Mouse (Mus musculus) megakaryocyte progenitor cell, adult 5-6 weeks (primary cell): ENCODE measurements around the gene Btbd2. TPM values are rescaled to one million over a fixed set of nuclear protein-coding genes. Genes with fewer than 3 reads are reported as not detected.

Experiments
- ATAC-seq: replicated peaks from 2 replicates; pipeline ENCODE4 v1.8.0; 2016; ENCODE audit warnings: mild to moderate bottlenecking, moderate TSS enrichment, inconsistent platforms; ENCODE audit not compliant: poor library complexity
- total RNA-seq, 2 experiments: library from RNA; stranded (forward) in 1 of 2; stranded (reverse) in 1 of 2; fragments of 157-497, 149-512 nt in 1 of 2; fragments of 200-1000 nt in 1 of 2; gene quantifications; 2 replicates each; pipeline versions ENCODE4 v1.2.3 to v1.2.4; 2015 to 2017

Gene Btbd2
- total RNA-seq (2015) (10.5 and 13.2 TPM in 2 replicates), total RNA-seq (2017) (19.9 and 25.7 TPM in 2 replicates)

DNA sequence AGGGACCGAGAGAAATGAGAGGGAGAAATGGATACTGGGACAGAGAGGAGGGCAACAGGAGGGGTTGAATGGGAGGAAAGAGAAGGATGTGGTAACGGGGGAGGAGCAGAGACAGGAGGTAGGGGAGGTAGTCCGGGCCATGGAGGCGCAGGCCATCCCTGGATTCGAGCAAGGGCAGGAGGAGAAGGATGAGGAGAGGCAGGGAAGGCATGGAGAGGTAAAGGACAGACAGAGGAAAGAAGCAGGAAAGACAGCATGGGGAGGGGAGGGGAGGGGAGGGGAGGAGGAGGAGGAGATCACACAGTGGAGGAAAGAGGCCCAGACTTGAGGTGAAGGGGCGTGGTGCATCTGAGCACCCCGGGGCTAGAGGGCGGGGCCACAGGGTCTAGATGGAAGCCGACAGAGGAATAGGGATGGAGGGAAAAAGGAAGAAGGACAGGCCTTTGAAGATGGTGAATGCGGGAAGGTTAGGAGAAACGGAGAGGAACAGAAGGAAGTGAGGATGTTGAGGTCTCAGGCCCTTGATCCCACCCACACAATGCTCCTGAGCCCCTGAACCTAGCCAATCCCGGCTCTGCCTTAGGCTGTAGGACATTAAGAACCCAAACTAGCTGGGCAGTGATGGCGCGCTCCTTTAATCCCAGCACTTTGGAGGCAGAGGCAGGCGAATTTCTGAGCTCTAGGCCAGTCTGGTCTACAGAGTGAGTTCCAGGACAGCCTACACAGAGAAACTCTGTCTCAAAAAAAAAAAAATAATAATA, at the start of gene Btbd2:
TSS of gene Btbd2 (minus strand) at position 209 of the 761 bp plus-strand sequence.
- ATAC-seq = no peak

DNA sequence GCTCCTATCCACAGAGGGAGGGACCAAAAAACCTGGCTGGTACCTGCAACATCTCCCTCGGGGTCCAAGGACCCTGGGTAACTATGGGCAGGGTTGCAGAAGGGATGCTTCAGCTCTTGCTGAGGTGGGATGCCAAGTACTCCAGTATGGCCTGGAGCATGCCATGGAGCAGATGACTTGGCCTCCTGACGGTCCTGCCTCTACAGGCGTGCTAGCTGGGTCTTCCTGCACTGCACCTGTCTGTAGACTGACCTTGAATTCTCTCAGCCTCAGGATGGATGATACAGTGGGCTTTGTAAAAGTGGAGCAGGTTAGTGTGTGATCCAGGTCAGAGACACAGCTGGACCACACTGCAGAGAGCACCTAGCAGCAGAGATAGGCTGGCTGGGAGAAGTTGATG, 48.6 kb upstream of the Btbd2 start:
- ATAC-seq = no peak

DNA sequence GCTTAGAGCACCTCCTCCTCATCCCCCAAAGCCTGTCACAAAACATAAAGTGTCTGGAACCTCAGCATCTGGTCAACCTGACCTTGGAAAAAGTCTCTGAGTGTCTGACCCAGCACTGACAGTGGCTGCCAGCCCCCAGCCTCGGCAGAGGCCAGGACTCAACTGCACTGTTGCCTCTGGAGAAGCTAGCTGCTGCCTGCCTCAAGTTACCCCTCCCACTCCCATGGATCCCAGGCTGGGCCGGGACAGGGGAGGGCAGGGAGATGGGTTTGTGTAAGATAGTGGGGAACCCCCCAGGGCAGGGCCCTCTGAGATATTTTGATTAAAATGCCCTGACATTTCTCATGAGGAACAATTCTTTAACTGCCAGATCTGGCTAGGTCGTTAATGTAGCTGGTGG, 48.2 kb upstream of the Btbd2 start:
- ATAC-seq = no peak

DNA sequence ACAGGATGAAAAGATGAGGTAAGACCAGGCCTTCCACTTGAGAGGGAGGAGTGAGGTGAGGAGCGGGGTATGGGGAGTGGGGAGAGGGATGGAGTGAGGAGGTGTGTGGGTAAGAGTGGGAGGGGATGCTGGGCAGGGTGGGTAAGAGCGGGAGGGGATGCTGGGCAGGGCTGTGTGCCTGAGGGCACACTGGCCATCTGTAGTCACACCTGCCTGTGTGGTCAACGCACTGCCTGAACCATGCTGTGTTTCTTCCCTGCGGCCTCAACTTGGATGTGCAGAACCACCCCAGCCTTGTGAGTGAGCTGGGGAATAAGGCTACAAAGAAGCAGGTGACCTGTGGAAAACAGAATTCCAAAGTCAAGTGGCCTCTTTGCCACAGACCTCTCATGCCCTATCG, 47.5 kb upstream of the Btbd2 start:
- ATAC-seq = no peak

- ATAC-seq = no peak
These were observed 46.8 kb upstream of the Btbd2 start for GRCm38 (mm10) chr10:80703643-80704042.

DNA sequence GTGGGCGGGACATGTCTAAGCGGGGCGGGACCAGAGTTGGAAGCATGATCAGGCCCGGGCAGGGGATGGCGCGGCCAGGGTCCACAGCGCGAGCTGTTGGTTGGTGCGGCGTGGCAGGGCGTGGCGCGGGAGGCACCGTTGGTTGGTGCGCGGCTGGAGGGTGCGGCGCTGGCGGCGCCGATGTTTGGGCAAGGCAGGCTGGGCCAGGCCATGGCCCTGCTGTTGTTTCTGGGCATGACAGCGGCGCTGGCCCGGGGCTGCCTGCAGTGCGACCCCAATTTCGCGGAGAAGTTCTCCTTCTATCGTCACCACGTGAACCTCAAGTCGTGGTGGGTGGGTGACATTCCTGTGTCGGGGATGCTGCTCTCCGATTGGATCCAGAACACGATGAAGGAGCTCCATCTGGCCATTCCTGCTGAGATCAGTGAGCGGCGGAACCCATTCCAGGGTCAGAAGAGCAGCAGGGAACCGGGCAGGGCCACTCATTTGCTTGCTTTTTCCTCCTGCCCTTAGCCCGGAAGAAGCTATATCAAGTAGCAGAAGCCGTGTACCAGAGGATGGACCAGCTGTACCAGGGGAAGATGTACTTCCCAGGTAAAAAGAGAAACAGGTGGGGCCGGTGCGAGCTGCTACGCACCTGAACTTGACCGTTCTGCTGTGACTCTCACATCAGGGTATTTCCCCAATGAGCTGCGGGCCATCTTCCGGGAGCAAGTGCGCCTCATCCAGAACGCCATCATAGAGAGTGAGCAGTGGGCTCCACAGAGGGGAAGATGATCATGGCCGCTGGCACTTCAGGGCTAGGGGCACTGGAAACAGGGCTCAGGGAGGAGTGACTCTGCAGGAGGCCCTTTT, 45.9 kb upstream of the Btbd2 start:
- ATAC-seq = peak; percentile 63

GRCm38 (mm10) chr10:80701721-80702535, 45.1 kb upstream of the Btbd2 start, which contains the start of the genes Mob3a and Izumo4:
Gene Mob3a, minus strand, starts transcription at chr10:80701977.
Gene Izumo4, plus strand, starts transcription at chr10:80702184.
- ATAC-seq = peak; percentile 76

GRCm38 (mm10) chr10:80700732-80701131, 43.9 kb upstream of the Btbd2 start:
- no peak for ATAC-seq

GRCm38 (mm10) chr10:80700038-80700504, 43.2 kb upstream of the Btbd2 start:
- no peak for ATAC-seq

DNA sequence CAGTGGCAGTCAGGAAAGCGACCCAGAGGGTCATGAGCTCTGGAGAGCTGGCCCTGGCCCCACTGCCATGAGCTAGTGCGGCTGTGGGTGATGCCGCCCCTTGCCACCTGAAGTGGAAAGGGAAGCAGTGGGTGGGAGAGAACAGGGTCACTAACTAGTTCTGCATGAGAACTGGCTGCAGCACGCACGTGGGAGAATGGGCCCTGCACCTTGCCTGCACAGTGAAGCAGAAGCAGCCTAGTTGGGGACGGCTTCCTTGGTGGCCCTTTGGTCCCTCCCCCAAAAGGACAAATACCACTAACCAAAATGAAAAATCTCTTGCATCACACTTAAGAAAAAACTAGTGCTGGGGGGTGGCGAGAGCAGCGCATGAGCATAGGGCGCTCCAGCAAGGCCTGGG, 41.7 kb upstream of the Btbd2 start:
- no peak for ATAC-seq

DNA sequence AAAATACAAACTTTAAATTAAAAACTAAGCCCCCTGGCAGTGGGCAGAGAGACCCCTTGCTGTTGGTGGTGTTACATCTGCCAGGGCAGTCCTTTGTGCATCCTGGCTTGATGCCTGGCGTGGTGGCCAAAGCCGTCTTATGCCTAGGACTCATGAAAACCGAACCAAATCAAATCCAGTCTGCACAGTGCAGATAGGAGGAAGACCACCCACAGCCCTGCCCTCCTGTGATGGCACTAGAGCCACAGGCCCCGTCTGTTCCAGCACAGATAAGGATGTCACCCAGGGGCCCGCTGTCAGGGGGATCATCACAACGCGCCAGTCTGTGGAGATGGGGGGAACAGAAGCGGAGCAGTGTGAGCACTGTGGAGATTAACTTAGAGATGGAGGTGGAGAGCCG, 40.9 kb upstream of the Btbd2 start:
- ATAC-seq = peak; percentile 38

DNA sequence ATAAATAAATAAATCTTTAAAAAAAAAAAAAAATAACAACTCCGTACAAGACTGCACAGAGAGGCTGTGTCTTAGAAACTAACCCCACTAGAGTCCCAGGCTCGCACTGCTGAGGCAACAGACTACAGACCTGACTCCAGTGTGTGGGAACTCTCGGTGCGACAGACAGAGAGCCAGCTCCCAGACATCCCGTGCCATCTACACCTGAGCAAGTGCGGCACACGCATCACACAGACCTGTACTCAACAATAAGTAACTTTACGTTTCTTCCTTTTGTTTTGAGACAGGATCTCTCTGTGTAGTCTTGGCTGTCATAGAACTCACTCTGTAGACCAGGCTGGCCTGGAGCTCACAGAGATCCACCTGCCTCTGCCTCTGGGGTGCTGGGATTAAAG, 40.5 kb upstream of the Btbd2 start:
- ATAC-seq = no peak

GRCm38 (mm10) chr10:80696502-80697392, 39.9 kb upstream of the Btbd2 start:
- no peak for ATAC-seq

GRCm38 (mm10) chr10:80695801-80696501, 39.1 kb upstream of the Btbd2 start:
- ATAC-seq = no peak

DNA sequence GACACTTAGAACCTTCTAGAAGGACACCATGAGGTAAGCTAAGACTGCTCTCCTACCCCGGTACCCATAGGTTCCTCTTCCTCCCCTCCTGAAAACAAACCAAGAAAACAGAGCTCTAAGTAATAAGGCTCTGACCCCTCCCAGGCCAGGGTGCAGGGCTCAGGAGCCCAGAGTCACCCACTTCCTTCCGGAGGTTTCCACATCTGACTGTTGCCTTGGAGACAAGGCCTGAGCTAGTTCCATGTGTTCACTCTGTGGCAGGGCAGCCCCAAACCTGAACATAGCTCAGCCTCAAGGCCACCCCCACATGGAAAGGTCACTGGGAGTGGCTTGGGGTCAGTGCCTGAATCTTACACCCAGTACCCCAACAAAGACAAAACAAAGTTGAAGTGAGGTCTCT, 38.3 kb upstream of the Btbd2 start:
- ATAC-seq = peak; percentile 69

GRCm38 (mm10) chr10:80694159-80694938, 37.5 kb upstream of the Btbd2 start:
- no peak for ATAC-seq

DNA sequence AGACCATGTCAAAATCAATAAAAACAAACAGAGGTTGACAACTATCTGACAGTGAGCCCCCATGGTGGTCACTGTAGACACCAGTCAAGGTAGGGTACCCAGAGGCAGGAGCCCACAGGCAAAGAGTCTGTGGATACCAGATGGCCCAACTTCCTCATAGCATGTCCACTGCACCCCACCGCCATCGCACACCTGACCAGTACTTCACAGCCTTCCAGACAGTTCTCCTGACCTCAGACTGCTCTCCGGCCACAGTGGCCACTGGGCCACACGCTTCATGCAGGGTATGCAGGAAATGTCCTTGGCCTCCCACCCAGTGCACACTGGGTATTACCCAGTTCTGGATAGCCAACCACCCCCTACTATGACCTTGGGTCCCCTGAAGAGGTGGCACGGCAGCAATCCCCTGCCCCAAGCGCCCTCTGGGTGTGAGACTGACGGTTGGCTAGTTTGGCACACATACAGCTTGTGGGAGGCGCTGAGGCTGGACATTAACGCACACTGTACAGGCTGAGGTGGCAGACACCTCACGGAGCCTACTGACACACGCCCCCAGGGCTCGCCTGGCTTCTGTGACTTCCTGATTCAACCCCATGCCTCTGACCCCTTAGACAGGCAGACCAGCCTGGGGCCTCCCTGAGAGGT, 36.7 kb upstream of the Btbd2 start:
- no peak for ATAC-seq
